Mouse (Mus musculus): ENCODE data around the gene Tmem145.
"Not testable (repeated sequence)": the region's sequence is repeated elsewhere in the genome, so short reads cannot be mapped to it uniquely, and the experiment has no call there.

Gene Tmem145

DNA sequence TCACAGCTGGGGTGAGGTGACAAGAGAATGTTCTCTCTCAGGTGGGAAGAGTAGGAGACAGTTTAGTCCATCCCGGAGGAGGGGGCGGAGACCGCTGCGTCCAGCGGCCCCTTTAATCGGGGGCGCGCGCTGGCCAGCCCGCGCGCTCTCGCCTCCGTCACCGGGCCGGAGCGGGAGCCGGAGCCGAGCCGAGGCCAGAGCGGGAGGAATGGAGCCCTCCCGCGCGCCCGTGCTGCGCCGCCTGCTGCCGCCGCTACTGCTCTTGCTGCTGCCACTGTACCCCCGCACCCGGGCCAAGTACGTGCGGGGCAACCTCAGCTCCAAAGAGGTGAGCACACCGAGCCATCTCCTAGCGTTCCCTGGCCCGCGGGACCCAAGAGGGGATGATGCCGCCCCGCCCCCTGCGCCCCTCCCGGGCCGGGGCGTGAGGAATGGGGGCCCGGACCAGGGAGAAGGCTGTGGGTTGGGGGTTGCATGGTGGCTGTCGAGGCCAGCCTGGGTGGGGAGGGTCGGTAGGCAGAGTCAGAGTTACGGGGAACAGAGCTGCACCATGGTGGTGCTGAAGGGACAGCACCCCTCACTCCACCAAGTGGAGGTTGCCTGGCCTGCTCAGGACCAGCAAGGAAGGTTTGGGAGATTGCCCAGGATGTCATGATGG, at the start of gene Tmem145:
Gene Tmem145, plus strand, starts transcription at position 151 of the 658 bp plus-strand sequence.
- DNase-seq, result peak; percentile 70 to 80

DNA sequence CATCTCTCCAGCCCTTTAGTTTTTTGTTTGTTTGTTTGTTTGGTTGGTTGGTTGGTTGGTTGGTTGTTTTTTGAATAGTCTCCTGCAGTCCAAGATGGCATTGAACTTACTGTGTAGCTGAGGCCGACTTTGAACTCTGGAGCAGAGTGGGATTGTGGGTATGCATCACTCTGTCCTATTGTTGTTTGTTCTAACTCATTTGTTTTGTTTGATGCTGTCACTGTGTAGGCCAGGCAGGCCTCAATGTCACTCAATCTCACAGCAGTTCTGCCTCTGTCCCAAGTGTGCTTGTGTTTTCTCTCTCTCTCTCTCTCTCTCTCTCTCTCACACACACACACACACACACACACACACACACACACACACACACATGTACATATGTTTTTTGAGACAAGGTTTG, 44.0 kb upstream of the Tmem145 start:
- DNase-seq, result no peak

DNA sequence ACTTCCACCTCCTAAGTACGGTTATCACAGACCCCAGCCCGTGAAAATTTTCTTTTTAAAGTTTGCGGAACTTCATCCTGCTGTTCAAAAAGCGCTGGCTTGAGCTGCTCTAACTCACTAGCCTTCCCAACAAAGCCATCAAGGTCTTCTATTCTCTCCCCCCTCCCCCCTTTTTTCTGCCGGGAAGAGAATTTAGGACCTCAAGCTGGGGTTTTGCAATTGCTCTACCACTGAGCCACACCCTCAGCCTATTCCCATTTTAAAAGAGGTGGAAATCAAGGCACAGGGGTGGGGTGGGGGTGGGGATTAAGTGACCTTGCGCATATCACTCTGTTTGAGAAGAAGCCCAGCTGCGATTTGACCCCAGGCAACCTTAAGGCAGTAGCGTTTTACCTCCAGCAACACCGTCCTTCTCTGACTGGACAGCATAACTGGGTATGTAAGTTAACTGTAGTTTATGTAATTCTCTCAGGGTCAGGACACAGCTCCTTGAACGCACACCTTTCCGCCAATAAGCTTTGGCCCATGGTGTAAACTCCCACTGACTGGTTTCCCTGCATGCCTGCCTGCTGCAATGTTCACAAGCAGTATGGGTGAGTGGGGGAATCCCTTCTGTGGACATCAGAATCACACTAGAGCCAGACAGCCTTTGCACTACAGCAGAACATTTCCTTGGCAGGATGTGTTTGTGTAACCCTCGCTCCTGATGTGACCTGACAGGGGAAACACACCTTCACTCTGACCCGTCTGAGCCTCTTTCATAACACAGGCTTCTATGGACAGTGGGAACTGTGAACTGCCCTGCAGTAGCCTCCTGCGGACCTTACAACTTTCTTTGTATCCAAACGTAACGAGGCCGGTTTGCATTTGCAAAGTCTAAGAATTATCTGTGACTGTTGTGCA, 41.7 kb upstream of the Tmem145 start:
- no peak for DNase-seq

DNA sequence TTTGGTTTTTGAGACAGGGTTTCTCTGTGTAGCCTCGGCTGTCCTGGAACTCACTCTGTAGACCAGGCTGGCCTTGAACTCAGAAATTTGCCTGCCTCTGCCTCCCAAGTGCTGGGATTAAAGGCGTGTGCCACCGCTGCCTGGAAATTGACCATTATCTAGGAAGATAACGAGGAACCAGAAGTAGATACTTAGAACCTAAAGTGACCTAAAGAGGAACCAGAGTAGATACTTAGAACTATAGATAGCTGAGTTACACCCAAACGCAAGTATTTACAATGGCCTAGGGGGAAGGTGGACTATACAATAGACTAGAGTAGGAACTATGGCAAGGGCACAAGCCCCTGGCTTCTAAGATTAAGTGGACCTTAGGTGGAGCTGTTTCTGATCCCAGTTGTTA, 40.2 kb upstream of the Tmem145 start:
- DNase-seq, result not testable (repeated sequence)

DNA sequence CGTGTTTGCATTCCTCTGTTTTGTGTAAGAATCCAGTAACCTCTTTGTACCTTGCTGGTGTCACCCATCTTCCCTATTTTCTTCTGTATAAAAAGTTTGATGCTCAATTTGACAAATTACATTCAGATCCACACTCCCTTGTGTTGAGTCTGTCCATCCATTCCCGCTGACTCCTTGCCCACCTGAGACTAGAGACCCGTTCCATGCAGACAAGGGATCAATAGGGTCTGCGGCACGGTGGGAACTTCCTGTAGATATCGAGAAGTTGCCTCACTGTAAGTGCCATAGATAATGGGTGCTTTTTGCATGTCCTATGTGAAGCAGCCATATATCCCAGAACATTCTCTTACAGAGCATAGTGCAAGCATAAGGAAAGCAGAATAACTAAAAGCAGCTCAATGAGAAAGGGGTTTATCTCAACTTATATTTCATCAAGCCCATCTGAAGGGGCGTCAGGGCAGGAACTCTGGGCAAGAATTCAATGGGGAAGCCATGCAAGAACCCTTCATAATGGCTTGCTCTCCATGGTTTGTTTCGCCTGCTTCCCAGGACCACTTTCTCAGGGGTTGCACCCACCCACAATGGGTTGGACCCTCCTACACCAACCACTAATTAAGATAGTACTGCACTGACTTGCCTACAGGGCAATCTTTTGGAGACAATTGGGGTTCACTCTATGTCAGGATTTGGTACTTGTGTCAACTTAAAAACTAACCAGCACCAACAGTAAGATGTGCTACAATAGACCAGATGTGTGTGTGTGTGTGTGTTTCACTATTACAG, 39.5 kb upstream of the Tmem145 start:
- no peak for DNase-seq

DNA sequence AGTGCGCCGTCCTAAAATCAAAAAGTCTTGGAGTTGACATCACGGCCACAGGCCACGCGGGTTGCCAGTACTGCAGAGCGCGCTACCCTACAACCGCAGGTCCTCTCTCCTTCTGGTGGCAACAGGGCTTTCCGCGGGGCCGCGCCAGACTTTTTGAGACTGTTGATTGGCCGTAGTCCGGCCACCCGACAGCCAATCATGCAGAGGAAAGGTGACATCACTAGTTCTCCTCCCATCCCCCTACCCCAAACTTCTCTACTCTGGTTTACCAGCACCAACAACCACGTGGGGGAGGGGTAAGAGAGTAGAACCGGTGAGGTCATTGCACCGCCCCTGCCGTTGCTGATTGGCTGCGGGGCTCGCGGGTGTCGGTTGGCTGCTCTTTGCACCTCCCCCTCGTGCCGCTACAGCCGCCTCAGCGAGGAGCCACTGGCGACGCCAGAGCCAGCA, 38.6 kb upstream of the Tmem145 start, which contains the start of gene Cic:
Gene Cic, plus strand, starts transcription at position 404 of the 450 bp plus-strand sequence.
- DNase-seq, result peak; percentile 96 to 98

DNA sequence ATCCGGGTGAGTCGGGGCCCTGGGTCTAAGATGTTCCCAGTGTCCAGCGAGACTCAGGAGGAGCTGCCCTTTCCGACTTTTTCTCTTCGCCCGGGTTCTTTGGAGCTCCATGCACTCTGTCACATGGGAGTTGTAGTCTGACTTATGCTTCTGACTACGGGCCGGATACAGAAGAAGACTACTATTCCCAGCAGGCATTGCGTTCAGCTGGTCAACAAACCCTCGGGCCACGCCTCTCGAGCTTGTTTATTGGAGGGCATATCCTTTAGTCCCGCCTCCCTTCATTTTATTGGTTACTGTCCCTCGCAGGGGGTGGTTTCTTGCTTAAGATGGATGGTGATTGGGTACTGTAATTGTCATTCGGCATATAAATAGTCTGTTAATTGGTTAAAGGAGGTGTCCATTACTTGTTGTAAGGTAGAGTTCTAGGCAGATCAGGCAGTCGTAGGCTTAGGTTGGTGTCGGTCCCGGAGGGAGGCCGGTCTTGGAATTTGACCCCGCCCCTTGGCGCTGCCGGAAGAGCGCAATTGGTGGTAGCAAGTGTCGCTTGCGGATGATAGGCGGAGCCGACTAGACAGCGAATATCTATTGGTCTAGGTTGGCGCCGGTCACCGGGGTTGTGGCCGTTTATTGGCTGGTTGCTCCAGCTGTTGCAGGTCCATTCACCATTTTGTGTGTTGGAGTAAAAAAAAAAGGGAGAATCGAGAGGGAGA, 38.0 kb upstream of the Tmem145 start:
- peak; percentile 98 to 99 for DNase-seq

DNA sequence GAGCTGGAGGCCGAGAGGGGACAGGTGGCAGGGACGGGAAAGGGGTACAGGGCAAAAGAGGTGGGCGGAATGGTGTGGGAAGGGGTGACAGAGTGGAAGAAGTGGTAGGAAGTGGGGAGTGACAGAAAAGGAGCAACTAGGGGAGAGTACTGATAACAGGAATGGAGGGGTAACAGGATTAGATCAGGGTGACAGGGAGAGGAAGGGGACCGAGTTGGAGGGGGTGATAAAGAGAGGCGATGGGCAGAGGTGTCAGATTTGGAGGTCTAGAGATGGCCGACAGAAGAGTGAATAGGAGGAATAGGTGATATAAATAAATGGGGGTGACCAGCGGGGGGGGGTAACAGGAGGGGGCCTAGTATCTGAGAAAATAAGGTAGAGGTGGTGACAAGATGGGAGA, 37.3 kb upstream of the Tmem145 start:
- DNase-seq, result no peak

DNA sequence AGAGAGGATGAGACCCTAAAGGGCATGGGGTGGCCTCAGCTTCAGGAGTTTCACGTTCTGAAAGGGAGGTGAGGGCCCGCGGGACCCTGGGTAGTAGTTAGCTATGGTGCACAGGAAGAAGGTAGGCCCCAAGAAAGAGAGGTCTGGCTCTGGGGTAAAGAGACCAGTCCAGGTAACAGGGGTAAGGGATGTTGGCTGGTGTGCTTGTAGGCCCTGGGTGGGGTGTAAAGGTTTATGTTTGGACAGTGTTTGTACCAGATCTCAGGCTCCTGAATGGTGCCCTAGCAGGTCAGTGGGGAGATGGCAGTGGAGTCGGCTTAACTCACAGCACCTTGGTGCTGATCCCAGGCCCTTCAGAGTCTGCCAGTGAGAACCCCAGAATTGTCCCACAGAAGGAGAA, 36.9 kb upstream of the Tmem145 start:
- DNase-seq, result no peak

DNA sequence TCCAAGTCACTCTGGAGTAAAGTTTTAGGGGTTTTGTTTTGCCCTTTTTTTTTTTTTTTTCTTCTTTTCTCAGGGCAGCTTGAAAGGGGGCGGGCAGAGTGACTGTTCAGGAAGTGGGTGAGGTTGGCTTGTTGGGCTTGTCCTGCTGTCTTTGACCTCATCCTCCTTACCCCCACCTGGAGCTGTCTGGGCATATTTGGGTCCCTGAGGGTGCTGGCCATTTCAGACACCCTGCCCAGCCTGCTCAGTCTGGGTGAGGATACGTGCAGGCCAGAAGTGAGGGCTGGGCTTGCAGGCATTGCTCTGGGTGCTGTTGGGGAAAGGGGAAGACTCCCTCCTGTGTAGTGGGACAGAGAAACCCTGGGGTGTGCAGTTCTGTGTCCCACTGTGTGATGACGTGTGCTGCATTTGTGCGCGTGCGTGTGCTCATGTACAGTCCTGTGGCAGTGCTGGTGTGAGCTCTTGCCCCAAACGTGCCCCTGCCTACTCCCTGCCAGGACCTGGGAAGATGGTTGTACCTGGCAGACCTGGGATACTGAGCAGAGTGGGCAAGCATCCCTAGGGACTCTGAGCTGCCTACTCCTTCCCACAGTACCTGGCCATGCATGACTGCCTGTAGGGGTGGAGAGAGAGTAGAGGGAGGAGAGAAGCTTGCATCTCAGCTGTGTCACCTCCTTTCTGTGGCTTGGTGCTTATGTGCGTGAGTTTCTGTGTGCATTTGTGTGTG, 36.2 kb upstream of the Tmem145 start:
- no peak for DNase-seq

DNA sequence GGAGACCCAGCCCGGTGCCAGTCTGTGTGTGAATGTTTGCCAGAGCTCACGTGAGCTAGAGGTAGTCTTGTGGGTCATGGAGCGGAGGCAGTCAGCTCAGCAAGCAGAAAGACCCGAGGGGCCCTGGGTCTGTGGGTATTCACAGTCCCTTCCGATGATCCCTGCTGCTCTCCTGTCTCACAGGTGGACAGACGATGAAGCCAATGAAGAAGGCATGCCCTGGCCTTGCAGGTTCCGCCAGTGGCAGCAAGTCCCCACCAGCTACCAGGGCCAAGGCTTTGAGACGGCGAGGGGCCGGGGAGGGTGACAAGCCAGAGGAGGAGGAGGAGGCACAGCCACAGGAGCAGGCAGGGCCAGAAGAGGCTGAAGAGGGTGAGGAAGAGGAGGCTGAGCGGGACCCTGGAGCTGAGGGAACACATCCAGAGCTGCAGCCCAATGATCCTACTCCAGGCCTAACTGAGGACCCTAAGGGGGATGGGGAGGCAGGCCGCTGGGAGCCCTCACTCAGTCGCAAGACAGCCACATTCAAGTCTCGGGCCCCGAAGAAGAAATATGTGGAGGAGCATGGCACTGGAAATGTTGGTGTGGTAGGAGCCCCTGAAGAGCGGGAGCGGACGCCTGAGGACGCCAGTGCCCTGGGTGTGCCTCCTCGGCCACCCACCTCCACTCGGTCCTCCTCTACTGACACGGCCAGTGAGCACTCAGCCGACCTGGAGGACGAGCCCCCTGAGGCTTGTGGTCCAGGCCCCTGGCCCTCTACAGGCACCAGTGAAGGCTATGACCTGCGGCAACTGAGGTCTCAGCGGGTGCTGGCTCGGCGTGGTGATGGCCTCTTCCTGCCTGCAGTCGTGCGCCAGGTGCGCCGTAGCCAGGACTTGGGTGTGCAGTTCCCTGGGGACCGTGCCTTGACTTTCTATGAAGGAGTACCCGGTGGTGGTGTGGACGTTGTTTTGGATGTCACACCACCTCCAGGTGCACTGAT, 35.0 kb upstream of the Tmem145 start:
- DNase-seq, result no peak

DNA sequence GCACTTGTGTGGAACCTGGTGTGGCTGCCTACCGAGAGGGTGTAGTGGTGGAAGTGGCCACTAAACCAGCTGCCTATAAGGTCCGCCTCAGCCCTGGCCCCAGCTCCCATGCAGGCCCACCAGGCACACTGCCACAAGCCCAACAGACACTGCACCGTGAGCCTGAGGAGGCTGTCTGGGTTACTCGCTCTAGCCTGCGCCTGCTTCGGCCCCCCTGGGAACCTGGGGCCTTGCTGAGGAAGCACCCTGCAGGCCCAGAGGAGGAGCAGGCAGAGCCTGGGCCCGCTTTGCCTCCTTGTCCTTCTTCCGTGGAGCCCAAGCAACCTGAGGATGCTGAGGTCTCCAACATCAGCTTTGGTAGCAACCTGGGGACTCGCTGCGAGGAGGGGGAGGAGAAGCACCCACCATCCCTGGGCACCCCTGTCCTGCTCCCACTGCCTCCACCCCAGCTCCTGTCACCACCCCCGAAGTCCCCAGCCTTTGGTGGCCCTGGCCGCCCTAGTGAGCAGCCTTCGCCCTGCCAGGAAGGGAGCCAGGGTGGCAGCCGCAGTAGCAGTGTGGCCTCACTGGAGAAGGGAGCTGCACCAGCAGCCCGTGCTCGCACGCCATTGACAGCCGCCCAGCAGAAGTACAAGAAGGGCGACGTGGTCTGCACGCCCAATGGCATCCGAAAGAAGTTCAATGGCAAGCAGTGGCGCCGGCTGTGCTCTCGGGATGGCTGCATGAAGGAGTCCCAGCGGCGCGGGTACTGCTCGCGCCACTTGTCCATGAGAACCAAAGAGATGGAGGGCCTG, 34.1 kb upstream of the Tmem145 start:
- no peak for DNase-seq

DNA sequence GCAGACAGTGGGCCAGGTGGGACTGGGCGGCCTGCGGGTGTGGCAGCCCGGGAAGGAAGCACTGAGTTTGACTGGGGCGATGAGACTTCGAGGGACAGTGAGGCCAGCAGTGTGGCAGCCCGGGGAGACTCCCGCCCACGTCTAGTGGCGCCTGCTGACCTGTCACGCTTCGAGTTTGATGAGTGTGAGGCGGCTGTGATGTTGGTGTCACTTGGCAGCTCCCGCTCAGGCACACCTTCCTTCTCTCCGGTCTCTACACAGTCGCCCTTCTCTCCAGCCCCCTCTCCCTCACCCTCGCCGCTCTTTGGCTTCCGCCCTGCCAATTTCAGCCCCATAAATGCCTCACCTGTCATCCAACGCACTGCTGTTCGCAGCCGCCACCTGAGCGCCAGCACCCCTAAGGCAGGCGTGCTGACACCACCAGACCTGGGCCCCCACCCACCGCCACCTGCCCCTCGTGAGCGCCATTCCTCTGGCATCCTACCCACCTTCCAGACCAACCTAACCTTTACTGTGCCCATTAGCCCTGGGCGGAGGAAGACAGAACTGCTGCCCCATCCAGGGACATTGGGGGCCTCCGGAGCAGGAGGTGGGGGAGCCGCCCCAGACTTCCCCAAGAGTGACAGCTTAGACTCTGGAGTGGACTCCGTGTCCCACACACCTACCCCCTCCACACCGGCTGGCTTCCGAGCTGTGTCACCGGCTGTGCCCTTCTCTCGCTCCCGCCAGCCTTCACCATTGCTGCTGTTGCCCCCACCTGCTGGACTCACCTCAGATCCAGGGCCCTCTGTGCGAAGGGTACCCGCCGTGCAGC, 33.3 kb upstream of the Tmem145 start:
- DNase-seq, result no peak

DNA sequence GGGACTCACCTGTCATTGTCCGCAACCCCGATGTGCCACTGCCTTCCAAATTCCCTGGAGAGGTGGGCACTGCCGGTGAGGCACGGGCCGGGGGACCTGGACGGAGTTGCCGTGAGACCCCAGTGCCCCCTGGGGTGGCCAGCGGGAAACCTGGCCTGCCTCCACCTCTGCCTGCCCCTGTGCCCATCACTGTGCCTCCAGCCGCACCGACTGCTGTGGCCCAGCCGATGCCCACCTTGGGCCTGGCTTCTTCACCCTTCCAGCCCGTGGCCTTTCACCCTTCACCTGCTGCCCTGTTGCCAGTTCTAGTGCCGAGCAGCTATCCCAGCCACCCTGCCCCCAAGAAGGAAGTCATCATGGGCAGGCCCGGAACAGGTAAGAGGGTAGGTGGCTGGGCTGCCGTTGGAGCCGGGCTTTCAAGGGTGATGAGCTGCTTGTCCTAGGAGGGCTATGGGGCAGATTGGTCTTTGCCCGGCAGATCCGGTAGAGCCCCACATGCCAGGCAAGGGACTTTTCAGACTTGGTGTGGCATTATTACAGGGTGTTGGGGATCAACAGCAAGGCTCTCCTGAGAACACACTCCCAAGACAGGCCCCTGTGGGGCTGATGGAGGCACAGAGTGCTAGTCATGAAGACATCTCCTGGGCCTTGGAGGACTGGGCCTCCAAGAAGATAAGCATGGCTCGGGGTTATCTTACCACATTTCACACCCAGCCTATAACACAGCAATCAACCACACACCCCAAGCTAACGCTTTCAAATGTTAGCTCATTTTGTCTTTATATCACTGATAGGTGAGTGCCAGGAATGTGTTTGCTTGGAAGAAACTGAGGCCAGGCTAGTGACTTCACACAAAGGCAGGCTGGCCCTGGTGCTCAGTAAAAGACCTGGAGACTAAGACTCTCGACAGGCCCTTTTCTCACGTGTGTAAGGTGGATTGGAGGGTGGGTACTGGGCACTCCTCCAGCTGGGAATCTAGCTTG, 32.4 kb upstream of the Tmem145 start:
- DNase-seq, result no peak

DNA sequence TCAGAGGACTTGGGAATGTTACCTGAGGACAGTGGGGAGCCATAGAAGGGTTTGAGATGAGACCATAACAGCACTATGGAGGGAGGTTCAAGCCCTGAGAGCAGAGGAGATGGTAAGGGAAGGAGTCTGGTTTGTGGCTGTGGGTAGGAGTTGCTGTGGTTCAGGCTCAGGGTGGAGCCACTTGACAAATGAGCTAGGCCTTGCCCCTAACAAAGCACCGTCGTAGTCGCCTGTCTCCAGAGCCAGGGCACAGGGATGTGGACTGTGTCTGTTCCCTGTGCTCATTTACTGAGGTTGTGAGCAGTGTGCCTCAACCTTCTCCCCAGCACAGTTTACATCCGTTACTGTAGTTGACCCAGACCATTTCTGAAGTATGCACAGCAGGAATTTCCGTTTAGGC, 31.3 kb upstream of the Tmem145 start:
- no peak for DNase-seq

DNA sequence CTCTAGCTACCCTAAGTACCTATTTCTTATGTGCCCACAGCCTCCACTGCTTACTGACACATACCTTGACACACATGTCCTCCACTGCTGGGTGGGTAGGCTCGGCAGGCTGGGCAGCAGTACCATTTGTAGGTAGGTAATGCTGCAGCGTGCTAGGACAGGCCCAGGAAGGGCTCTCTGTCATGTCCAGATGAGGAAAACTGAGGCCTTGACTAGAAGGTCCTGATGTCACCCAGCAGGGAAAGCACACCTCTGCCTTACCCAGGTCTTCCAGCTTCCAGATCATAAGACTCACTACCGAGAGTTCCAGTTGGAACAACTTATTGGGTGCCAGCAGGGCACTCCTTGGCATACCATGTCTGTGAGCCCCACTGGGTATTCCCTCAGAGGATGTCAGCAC, 30.9 kb upstream of the Tmem145 start:
- DNase-seq, result no peak

DNA sequence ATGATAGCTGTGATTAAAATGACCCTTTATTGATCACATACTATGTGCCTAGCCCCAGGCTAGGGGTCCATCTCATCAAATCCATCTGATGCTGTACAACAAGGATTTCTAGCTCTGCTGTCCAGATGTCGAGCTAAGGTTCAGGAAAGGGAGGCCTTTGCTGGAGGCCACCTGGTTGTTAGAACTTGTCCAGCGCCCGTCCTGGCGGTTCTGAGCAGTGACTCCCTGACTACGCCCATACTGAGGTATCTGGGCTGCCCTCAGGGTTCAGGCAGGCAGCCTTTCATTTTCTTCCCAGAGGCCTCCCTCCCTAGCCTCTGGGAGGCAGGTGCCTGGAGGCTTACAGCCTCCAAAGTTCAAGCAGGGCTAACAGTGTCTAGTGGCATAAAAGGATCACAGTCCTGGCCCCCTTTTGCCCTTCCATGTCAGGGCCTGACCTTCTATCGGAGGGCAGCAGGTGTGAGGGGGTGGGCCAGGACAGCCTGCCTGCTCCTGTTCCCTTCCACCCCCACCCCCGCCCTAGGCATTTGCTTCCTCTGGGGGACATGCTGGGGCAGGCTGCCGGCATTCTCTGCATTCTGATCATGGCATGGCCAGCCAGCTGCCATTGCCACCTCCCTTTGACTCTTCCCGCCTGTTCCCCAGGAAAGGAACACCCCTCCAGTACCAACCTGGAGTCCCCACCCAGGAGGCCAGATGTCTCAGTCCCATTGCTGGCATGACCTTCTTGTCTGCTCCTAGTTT, 30.2 kb upstream of the Tmem145 start:
- no peak for DNase-seq

All from cerebellum, postnatal 36 days (tissue).